Mouse (Mus musculus): ENCODE results near the gene Opn4.

Opn4 gene

GRCm38 (mm10) chr14:34591741-34592535, 8.0 kb downstream of the Opn4 start:
- in situ Hi-C loops (cut with MboI, MseI), result no loop called here

- in situ Hi-C loops (cut with MboI, MseI), result no loop called here
Measured at GRCm38 (mm10) chr14:34590743-34591675, 8.9 kb downstream of the Opn4 start.

DNA sequence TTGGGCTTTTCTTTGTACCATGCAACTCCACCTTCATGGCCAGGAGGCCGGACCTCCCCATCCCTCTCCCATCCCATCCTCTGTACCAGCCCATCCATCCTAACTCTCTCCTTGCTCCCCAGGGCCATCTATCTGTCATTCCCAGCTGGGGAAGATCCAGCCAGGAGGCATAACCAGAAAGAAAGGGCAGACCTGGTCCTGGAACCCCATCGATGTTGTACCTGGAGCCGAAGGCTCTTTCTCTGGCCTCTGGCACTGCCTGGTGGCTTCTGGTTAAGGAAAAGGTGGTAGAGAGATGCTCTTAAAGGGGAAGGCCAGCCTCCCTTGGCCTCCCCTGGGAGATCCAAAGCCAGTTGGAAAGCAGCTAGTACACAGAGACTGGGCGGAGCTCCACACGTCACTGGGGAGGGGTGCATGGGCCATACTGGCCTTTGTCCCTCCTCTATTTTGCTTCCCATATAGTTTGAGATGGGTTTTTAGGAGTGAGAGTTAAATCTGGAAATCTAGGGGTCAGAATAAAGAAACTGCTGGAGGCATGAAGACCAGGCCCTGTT, 9.8 kb downstream of the Opn4 start:
- in situ Hi-C loops (cut with MboI, MseI), result no loop called here

GRCm38 (mm10) chr14:34589185-34589713, 10.7 kb downstream of the Opn4 start:
- in situ Hi-C loops (cut with MboI, MseI), result no loop called here

DNA sequence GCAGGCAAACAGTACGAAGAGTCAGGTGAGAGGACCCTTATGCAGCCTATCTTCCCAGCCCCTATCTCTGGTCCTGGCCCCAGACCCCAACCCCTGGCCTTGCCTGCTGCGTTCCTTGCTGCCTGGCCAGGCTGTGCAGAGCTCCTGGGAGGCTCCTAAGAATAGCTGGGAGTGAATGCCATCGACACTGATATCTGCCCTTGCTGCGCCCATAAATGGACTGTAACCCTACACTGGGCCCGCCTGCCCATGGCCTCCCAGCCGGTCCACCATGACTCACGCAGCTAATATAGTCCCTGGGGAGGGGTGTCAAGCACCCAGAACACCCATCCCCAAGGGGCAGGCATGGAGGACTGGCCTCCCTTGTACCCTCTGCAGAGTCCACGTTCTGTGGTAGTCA, 11.4 kb downstream of the Opn4 start, which contains the start of gene Ldb3:
TSS of gene Ldb3 (minus strand) at position 185 of the 400 bp plus-strand sequence.
- in situ Hi-C loops (cut with MboI, MseI), result no loop called here

DNA sequence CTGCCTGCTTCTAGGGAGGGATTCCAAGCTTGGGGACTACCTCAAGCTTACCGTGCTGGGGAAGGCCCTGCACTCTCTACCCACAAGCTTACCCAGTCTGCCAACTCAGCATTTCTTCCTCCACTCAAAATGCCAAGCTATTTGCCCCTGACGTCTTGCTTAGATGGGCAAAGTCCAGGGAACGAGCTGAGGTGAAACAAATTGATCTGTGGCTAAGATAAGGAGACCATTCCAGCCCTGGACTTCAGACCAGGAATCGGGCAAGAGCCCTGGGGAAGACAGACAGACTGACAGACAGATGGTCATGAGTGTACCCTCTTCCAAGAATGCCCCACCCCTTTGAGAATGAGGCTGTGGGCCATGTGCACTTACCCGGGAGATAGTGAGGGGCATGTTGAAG, 11.9 kb downstream of the Opn4 start:
- in situ Hi-C loops (cut with MboI, MseI), result no loop called here

- in situ Hi-C loops (cut with MboI, MseI), result no loop called here
Measured at GRCm38 (mm10) chr14:34586871-34587270, 13.1 kb downstream of the Opn4 start.

DNA sequence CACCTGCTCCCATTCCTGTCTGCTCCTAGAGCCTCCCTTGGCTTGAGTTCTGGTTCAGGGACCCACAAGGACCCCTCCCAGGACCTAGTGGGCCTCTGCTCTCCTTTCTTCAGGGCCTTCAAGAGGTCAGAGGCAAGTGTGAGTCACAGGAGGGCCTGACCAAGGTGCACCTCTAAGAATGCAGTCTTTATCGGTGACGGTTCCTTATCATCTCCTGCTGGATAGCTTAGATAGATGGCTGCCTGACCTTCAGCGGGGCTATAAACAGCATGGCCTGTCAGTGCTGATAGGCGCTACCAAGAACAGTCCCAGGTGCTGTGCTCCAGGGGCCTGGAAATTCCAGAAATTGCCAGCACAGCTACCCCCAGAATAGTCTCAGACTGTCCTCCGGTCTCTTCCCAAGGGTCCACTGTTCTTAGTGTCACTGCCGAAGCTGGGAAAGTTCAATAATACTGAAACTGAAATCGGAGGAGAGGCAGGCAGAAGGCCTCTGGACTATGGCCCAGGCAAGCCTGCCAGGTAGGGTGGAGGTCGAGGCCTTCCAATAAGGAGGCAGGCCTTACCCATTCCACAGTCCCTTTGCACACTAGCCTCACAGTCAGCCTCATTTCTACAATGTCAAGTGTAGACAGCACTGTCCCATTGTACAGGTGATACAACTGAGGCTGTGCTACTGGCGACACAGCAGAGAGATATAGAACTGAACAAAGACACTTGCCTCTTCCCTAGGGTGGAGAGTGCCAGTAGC, 14.4 kb downstream of the Opn4 start:
- in situ Hi-C loops (cut with MboI, MseI), result no loop called here

DNA sequence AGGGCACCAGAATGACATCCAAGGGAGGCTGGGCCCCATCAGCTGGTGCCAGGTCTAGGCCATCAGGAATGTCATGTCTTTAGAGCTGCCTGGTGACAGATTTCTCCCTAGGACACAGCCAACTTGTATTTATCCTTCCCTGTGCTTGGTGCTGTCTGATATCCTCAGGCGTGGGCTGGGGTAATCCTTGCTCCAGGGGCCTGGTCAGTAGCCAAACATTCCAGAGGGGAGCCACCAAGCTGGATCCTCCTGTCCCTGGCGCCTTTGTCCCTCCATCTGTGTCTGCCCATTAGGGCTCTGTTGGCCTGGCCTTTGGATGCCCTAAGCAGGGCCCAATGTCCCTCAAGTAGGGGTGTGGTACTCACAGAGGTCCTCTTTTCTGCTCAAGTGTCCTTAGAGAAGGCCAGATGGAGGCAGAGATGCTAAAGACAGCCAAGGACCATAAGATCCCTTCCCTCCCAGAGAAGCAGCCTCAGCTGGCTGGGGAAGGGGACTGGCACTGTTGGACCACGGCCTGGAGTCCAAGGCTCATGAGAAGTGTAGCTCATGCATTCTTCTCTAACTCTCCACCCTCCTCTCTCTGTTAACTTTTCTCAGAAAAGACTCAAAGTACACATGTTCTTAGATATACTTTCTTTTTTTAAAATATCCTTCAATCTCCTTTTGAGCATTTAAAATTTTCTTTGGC, 17.1 kb downstream of the Opn4 start:
- in situ Hi-C loops (cut with MboI, MseI), result no loop called here

DNA sequence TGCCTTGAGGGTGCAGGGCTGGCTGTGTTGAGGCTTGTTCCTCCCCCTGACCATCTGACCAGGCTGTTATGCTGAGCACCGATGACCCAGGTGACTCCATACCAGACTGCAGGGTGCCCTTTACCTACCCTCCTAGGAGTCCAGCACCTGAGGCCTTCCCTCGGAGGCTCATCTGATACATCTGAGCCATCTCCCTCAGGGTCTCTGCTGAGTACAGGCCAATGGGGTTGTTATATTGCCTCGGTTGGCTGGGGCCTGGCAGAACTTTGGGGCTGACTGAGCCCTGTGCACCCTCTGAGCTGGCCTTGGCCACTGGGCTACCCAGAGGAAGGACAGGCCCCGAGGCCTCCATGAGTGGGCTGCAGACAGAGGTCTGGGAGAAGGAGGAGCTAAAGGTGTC, 23.1 kb downstream of the Opn4 start:
- in situ Hi-C loops (cut with MboI, MseI), result no loop called here

DNA sequence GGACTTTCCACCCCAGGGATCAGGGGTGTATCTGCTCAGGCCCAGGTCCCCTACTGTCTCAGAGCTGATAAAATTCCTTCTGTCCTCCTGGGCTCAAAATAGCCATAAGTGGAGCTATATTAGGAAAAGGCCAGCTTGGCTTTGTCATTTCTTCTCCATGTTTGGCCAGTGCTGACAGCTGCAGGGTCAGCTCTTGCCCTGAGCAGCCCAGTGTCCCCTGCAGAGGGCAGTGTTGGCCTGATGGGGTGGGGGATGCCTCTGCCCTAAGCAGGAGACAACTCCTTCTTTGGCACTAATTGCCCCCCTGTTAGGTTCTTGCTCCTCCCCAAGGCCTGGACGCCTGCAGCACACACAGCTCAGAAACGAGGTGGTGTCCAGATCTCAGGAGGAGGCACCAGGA, 25.9 kb downstream of the Opn4 start:
- in situ Hi-C loops (cut with MboI, MseI), result loop anchor here (5.0 kb wide), 1 partner anchor 492 kb away; no protein-coding TSS in a partner anchor

DNA sequence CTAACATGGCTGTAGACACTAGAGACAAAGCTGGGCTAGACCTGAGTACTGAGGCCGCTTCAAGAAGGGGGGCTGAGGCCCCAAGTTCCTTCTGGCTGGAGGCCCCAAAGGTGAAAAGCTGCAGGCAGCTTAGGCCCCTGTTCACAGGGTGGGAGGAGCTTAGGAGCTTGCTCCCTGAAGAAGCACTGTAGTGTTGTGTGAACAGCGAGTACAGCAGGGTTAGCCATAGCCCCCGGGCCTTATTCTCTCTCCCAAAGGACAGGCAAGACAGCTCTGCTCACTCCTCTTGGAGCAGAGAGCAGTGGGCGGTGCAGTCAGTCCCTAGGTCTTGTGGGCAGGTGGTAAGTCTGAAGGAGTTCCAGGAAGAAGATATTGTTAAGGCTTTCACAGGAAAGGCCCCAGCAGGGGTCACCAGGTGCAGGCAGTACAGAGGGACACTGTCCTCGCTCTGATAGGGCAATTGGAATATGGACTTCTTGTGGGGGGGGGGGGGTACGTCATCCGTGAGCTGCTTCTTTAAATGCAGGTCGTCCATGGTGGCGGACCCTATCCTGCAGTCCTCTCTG, 26.5 kb downstream of the Opn4 start:
- in situ Hi-C loops (cut with MboI, MseI), result loop anchor here (5.0 kb wide), 1 partner anchor 491 kb away; no protein-coding TSS in a partner anchor

DNA sequence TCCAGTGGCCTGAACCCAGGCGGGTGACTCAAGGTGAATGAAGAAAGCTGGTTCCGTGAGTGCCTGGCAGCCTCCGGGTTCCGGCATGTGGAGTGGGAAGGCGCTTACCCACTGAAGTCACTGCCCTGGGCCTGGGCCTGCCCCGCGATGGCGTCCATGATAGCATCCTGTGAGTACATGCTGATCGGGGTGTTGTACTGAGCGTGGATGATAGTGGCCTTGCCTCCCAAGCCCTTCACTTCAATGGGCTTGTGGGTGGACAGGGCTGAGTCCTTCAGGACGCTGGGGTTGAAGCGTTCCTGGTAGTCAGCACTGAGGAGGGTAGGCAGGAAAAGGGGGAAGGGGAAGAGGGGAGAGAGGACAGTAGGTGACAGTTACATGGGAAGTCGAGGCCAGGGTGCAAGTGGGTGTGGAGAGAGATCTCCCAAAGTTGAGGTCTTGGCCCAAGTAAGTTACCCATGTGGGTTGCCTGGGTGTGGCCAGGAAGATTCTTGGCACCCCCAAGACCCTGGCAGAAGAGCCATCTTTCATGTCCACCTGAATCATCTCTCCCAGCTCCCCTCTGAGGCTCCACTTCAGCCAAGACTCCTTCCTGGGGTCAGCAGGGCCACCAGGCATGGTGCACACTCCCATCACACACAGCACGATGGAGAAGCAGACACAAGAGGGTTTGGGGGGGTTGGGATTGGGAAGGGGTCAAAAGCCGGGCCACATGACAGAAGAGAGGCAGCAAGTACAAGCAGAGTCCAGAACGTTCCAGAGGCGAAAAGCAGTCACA, 28.1 kb downstream of the Opn4 start:
- in situ Hi-C loops (cut with MboI, MseI), result loop anchor here (5.0 kb wide), 1 partner anchor 489 kb away; no protein-coding TSS in a partner anchor

DNA sequence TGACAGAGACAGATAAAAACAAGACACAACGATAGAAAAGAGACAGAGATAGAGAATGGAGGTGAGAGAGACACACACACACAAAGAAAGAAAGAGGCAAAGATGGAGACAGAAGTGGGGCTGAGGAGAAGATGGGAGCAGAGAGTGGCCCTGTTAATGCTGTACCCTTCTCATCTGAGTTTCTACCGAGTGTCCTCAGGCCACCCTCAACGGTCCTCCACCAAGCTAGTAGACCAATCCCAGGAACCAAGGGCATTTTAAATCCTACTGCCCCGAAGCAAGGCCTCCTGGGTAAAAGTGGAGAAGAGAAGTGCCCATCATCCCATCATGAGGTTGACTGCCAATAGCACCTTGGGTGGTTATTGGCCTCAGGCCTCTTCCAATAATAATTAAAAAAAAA, 29.0 kb downstream of the Opn4 start:
- in situ Hi-C loops (cut with MboI, MseI), result loop anchor here (5.0 kb wide), 1 partner anchor 489 kb away; no protein-coding TSS in a partner anchor

DNA sequence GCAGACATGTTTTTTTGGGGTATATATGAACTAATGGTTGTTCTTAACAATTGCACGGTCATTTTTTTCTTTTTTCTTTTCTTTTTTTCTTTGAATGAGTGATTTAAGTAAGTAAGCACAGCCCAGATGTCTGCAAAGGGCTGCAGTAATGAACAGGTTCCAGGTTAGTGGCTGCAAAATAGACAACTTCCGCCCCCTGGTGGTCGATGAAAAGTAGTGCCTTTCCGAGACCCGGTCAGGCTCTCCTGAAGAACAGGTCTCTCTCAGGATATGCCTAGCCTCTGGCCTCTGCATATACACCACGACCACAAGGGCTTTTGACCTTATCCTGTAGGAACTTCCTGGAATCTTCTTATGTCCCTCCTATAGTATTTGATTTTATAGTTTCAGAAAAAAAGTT, 29.6 kb downstream of the Opn4 start:
- in situ Hi-C loops (cut with MboI, MseI), result loop anchor here (5.0 kb wide), 1 partner anchor 488 kb away; no protein-coding TSS in a partner anchor

DNA sequence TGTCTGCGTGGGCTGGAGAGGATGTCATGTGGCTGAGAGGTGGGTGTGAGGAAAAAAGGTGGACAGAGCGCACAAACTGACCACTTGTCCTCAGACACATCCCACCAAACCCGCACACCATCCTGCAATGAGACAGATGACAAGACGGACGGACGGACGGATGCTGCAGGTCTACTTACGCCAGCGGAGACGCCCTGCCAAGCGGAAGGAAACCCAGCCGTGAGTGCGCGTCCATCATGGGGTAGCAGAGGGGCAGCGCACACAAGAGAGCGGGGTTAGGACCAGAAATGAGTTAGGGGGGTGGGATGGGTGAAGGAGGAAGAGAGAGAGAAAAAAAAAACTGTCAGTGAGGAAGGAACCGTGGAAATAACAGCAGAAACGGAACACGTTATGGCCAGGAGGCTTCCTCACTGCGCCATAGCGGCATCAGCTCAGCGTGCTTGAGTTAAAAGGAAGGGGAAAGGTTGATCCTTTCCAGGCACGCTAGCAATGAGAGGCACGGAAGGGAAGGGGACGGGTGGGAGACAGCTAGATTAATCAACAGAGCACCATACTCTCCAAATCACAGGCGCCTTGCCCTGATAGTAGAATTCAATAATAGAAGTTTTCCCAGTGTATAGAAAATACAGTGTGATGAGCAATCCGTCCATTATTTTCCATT, 30.3 kb downstream of the Opn4 start:
- in situ Hi-C loops (cut with MboI, MseI), result loop anchor here (5.0 kb wide), 1 partner anchor 487 kb away; no protein-coding TSS in a partner anchor

DNA sequence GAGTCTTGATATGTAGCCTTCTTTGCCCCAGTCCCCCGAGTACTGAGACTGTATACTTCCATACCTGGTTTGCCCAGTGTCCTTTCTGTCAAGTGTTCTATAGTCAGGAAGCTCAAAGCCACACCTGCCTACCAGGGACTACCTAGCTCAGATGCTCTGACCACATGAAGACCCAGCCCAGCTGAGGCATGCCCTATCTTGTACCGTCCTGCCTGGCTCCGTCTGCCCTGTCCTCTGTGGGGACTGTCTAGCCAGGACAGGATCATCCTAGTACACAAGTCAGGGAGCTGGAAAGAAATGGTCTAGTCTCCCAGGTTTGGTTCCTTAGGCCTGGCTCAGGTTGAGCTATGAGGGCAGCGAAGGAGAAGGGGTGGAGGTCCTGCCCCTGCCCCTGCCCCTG, 31.3 kb downstream of the Opn4 start:
- in situ Hi-C loops (cut with MboI, MseI), result no loop called here

DNA sequence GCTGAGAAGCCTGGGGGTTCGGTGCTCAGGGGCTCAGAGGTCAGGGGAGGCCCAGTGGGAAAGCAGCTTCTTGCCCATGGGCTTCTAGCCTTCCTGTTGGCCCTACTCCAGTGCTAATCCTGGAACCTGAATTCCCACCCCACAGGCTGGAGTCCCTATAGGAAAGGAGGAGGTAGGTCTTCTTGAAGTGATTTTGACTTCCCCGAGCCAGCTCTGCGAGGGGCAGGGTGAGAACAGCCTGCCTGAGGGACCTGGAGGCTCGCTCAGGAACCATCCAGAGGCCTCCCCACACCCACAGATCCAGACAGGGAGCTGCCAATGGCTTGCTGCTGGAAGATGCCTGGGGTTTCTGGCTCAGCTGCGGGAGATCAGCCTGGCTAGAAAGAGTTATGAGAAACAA, 32.2 kb downstream of the Opn4 start:
- in situ Hi-C loops (cut with MboI, MseI), result no loop called here

GRCm38 (mm10) chr14:34566530-34566929, 33.4 kb downstream of the Opn4 start:
- in situ Hi-C loops (cut with MboI, MseI), result no loop called here
